Mouse (Mus musculus): ENCODE results near the gene Prg2. TPM values are rescaled to one million over a fixed set of nuclear protein-coding genes. Genes with fewer than 3 reads are reported as not detected.

The Prg2 gene
- total and polyA plus RNA-seq, 2 experiments from 2014 or later: not detected

- peak; percentile 56 for DNase-seq
- 68% methylated on average over 2 of the region's 2 CpGs for WGBS
- H3K4me1 ChIP-seq (ENCODE audit: insufficient read depth): no peaks in the 10 kb centered on the region
- peak overlapping the region; percentile 37; the same call in 1 of the 2 replicates for H3K27ac ChIP-seq (ENCODE audit: low read depth, low read length)
- H3K27me3 ChIP-seq (ENCODE audit: insufficient read depth, low read length): no peaks in the 10 kb centered on the region
- H3K4me2 ChIP-seq (ENCODE audit: low read depth): no peak overlapping the region
- H3K9ac ChIP-seq: no peak overlapping the region
- H3K4me3 ChIP-seq (ENCODE audit: low read depth, low read length): no peak overlapping the region
- no peak for TF ChIP-seq CTCF (IDR thresholded peaks at IDR 0.05; ENCODE audit: low read depth)
- peak; percentile 56 for ATAC-seq
- no peaks in the 10 kb centered on the region for H3K36me3 ChIP-seq (ENCODE audit: insufficient read depth)
- H3K9me3 ChIP-seq (ENCODE audit: low read length): no peaks in the 10 kb centered on the region
These were observed 31.5 kb upstream of the Prg2 start for GRCm38 (mm10) chr2:84948721-84949120.

DNA sequence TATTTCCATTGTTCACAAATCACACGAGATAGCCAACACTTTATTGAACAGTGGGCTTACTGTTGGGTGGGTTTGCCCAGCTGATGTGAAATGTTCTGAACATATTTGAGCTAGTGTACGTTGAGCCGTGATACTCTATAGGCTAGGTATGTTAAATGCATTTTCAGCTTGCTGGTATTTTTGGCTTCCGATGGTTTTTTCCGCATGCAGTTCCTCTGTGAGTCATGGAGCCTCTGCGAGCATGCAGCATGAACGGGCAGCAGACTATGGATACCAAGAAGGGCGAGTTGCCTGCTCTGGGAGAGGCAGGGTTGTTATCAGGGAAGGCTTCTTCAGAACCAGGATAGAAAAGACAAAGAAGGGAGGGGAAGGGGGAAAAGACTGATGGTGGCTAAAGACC lies 29.2 kb upstream of the Prg2 start:
- H3K4me1 ChIP-seq (ENCODE audit: insufficient read depth): no peaks in the 10 kb centered on the region
- ATAC-seq (no peak), DNase-seq (no peak)
- H3K27me3 ChIP-seq (ENCODE audit: insufficient read depth, low read length): no peaks in the 10 kb centered on the region
- H3K27ac ChIP-seq (ENCODE audit: low read depth, low read length): no peak overlapping the region
- no peak overlapping the region for H3K4me2 ChIP-seq (ENCODE audit: low read depth)
- no peaks in the 10 kb centered on the region for H3K9me3 ChIP-seq (ENCODE audit: low read length)
- TF ChIP-seq CTCF (IDR thresholded peaks at IDR 0.05; ENCODE audit: low read depth): no peak
- WGBS: 91% methylated on average over 8 of the region's 8 CpGs
- H3K9ac ChIP-seq: no peak overlapping the region
- no peaks in the 10 kb centered on the region for H3K36me3 ChIP-seq (ENCODE audit: insufficient read depth)
- no peak overlapping the region for H3K4me3 ChIP-seq (ENCODE audit: low read depth, low read length)

- H3K4me1 ChIP-seq (ENCODE audit: insufficient read depth): no peaks in the 10 kb centered on the region
- H3K9ac ChIP-seq: no peak overlapping the region
- 60% methylated on average over 1 of the region's 1 CpGs for WGBS
- no peaks in the 10 kb centered on the region for H3K9me3 ChIP-seq (ENCODE audit: low read length)
- H3K27me3 ChIP-seq (ENCODE audit: insufficient read depth, low read length): no peaks in the 10 kb centered on the region
- no peak overlapping the region for H3K27ac ChIP-seq (ENCODE audit: low read depth, low read length)
- no peak overlapping the region for H3K4me3 ChIP-seq (ENCODE audit: low read depth, low read length)
- no peak overlapping the region for H3K4me2 ChIP-seq (ENCODE audit: low read depth)
- ATAC-seq: no peak
- H3K36me3 ChIP-seq (ENCODE audit: insufficient read depth): no peaks in the 10 kb centered on the region
- no peak for TF ChIP-seq CTCF (IDR thresholded peaks at IDR 0.05; ENCODE audit: low read depth)
- DNase-seq: no peak
These were observed 28.0 kb upstream of the Prg2 start for GRCm38 (mm10) chr2:84952251-84952650.

DNA sequence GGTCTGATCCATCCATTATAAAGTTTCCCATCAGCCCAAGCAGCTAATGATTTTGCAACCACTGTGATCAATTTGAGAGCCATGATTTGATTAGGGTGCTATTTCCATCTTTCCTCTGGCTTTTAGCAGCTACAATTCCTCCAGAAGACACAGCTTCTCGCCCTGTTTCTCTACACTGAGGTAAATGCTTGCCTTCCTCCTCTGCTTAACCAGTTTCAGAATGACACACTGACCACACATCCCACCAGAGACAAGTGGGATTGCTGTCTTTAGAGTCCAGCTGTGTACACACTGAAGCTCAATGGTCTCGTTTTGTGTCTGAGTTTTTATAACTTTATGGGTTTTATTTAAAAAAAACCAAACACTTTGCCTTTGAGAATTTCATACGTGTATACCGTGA lies 27.6 kb upstream of the Prg2 start:
- H3K9me3 ChIP-seq (ENCODE audit: low read length): no peaks in the 10 kb centered on the region
- no peak overlapping the region for H3K4me3 ChIP-seq (ENCODE audit: low read depth, low read length)
- no peaks in the 10 kb centered on the region for H3K27me3 ChIP-seq (ENCODE audit: insufficient read depth, low read length)
- no peak for DNase-seq
- no peak for ATAC-seq
- no peaks in the 10 kb centered on the region for H3K36me3 ChIP-seq (ENCODE audit: insufficient read depth)
- no peaks in the 10 kb centered on the region for H3K4me1 ChIP-seq (ENCODE audit: insufficient read depth)
- H3K9ac ChIP-seq: no peak overlapping the region
- no peak overlapping the region for H3K4me2 ChIP-seq (ENCODE audit: low read depth)
- H3K27ac ChIP-seq (ENCODE audit: low read depth, low read length): no peak overlapping the region
- WGBS: 79% methylated on average over 4 of the region's 4 CpGs
- no peak for TF ChIP-seq CTCF (IDR thresholded peaks at IDR 0.05; ENCODE audit: low read depth)

DNA sequence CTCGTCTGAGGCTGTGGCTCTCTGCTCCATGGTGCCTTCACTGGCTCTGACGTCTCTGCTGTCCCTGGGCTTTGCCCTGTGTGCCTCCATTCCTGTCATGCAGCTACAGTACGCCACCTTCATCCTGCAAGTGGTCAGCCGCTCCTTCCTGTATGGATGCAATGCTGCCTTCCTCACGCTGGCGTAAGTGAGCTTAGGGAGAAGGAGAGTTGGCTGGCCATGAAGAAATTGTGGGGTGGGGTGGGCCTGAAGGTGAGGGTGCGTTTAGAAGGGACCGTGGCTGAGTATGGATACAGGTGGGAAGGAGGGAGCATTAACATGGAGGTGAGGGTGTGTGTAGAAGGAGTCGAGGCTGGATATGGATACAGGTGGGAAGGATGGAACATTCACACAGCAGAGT lies 24.8 kb upstream of the Prg2 start:
- WGBS: 91% methylated on average over 9 of the region's 9 CpGs

GRCm38 (mm10) chr2:84956274-84956673 lies 24.0 kb upstream of the Prg2 start:
- TF ChIP-seq CTCF (IDR thresholded peaks at IDR 0.05; ENCODE audit: low read depth): peak; percentile 64
- Histone ChIP-seq H3K9me3 (ENCODE audit: low read length) (no peaks in the 10 kb centered on the region), H3K27me3 (ENCODE audit: insufficient read depth, low read length) (no peaks in the 10 kb centered on the region), H3K4me2 (ENCODE audit: low read depth) (no peak overlapping the region), H3K9ac (no peak overlapping the region), H3K27ac (ENCODE audit: low read depth, low read length) (no peak overlapping the region), H3K36me3 (ENCODE audit: insufficient read depth) (no peaks in the 10 kb centered on the region), H3K4me3 (ENCODE audit: low read depth, low read length) (no peak overlapping the region), H3K4me1 (ENCODE audit: insufficient read depth) (no peaks in the 10 kb centered on the region)
- DNase-seq: no peak
- WGBS: 61% methylated on average over 5 of the region's 5 CpGs
- ATAC-seq: 0 out of 2 replicates have a peak, but pooled peaks have one; percentile 32

More for the DNA sequence above, 24.8 kb upstream of the Prg2 start:
- Histone ChIP-seq H3K27ac (ENCODE audit: low read depth, low read length) (no peak overlapping the region), H3K4me2 (ENCODE audit: low read depth) (no peak overlapping the region), H3K36me3 (ENCODE audit: insufficient read depth) (no peaks in the 10 kb centered on the region), H3K4me1 (ENCODE audit: insufficient read depth) (no peaks in the 10 kb centered on the region), H3K9ac (no peak overlapping the region), H3K27me3 (ENCODE audit: insufficient read depth, low read length) (no peaks in the 10 kb centered on the region), H3K9me3 (ENCODE audit: low read length) (no peaks in the 10 kb centered on the region), H3K4me3 (ENCODE audit: low read depth, low read length) (no peak overlapping the region)
- ATAC-seq (no peak), DNase-seq (no peak)
- no peak for TF ChIP-seq CTCF (IDR thresholded peaks at IDR 0.05; ENCODE audit: low read depth)

DNA sequence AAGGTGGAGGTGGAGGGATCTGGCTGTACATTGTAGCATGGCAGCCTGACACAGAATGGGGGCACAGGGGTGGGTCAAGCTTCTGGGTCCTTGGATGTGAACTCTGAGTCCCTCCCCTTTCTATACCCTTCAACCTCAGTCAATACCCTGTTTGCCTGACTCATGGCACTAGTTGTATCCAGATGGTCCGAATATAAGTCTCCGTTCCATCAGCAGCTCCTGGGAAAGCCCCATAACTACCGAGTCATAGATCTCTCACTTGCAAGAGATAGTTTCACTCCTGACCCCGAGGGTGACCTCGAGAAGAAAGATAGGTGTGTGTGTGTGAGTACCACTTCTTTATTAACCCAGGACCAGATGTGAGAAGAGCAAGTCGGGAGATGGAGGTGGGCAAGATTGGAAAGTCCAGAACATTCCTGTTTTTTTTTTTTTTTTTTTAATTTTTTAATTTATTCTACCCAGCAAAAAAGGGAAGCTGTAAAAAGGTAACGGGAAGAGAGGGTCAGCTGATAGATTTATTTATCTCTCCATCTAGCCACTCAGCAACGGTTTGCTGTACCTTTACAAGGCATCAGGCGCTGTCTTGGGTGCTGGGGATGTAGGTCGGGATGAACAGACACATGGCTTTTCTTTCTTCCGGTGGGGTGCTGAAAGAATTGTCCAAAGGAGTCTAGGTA lies 21.5 kb upstream of the Prg2 start:
- no peak overlapping the region for H3K9ac ChIP-seq
- no peaks in the 10 kb centered on the region for H3K36me3 ChIP-seq (ENCODE audit: insufficient read depth)
- no peaks in the 10 kb centered on the region for H3K4me1 ChIP-seq (ENCODE audit: insufficient read depth)
- TF ChIP-seq CTCF (IDR thresholded peaks at IDR 0.05; ENCODE audit: low read depth): no peak
- no peaks in the 10 kb centered on the region for H3K27me3 ChIP-seq (ENCODE audit: insufficient read depth, low read length)
- H3K4me3 ChIP-seq (ENCODE audit: low read depth, low read length): no peak overlapping the region
- H3K4me2 ChIP-seq (ENCODE audit: low read depth): no peak overlapping the region
- no peak overlapping the region for H3K27ac ChIP-seq (ENCODE audit: low read depth, low read length)
- no peaks in the 10 kb centered on the region for H3K9me3 ChIP-seq (ENCODE audit: low read length)
- 94% methylated on average over 11 of the region's 11 CpGs for WGBS
- ATAC-seq (no peak), DNase-seq (no peak)

Data from forebrain, postnatal 0 days (tissue).